Mouse (Mus musculus): ENCODE data around the gene Fnbp1l. TPM values are rescaled to one million over a fixed set of nuclear protein-coding genes. Genes with fewer than 3 reads are reported as not detected.
A peak's percentile ranks its signal among the peaks of the same experiment; 100 is the strongest.

Gene Fnbp1l
- total RNA-seq, 2 experiments from 2014 or later = 8.3 to 14.1 TPM

GRCm38 (mm10) chr3:122611761-122612160 lies 7.8 kb downstream of the Fnbp1l start:
- no peak for ATAC-seq (replicated peaks; ENCODE audit: low FRiP score, low TSS enrichment, poor library complexity, severe bottlenecking)

GRCm38 (mm10) chr3:122606105-122606801 lies 13.3 kb downstream of the Fnbp1l start:
- ATAC-seq (replicated peaks; ENCODE audit: low FRiP score, low TSS enrichment, poor library complexity, severe bottlenecking) = peak; percentile 98

GRCm38 (mm10) chr3:122603229-122603628 lies 16.3 kb downstream of the Fnbp1l start:
- no peak for ATAC-seq (replicated peaks; ENCODE audit: low FRiP score, low TSS enrichment, poor library complexity, severe bottlenecking)

- no peak for ATAC-seq (replicated peaks; ENCODE audit: low FRiP score, low TSS enrichment, poor library complexity, severe bottlenecking)
These were observed 17.1 kb downstream of the Fnbp1l start for GRCm38 (mm10) chr3:122602370-122602769.

- ATAC-seq (replicated peaks; ENCODE audit: low FRiP score, low TSS enrichment, poor library complexity, severe bottlenecking) = no peak
These were observed 20.2 kb downstream of the Fnbp1l start for GRCm38 (mm10) chr3:122599291-122599690.

- no peak for ATAC-seq (replicated peaks; ENCODE audit: low FRiP score, low TSS enrichment, poor library complexity, severe bottlenecking)
These were observed 28.7 kb downstream of the Fnbp1l start for GRCm38 (mm10) chr3:122590804-122591203.

GRCm38 (mm10) chr3:122590346-122590745 lies 29.2 kb downstream of the Fnbp1l start:
- ATAC-seq (replicated peaks; ENCODE audit: low FRiP score, low TSS enrichment, poor library complexity, severe bottlenecking) = no peak

GRCm38 (mm10) chr3:122586918-122587641 lies 32.4 kb downstream of the Fnbp1l start:
- ATAC-seq (replicated peaks; ENCODE audit: low FRiP score, low TSS enrichment, poor library complexity, severe bottlenecking) = no peak

GRCm38 (mm10) chr3:122577360-122577759 lies 42.2 kb downstream of the Fnbp1l start:
- no peak for ATAC-seq (replicated peaks; ENCODE audit: low FRiP score, low TSS enrichment, poor library complexity, severe bottlenecking)

- ATAC-seq (replicated peaks; ENCODE audit: low FRiP score, low TSS enrichment, poor library complexity, severe bottlenecking) = no peak
These were observed 44.6 kb downstream of the Fnbp1l start for GRCm38 (mm10) chr3:122574921-122575320.

GRCm38 (mm10) chr3:122573426-122574286 lies 45.9 kb downstream of the Fnbp1l start:
- no peak for ATAC-seq (replicated peaks; ENCODE audit: low FRiP score, low TSS enrichment, poor library complexity, severe bottlenecking)

- ATAC-seq (replicated peaks; ENCODE audit: low FRiP score, low TSS enrichment, poor library complexity, severe bottlenecking) = no peak; the same call in 1 of the 2 replicates
These were observed 53.0 kb downstream of the Fnbp1l start for GRCm38 (mm10) chr3:122566549-122566948.

GRCm38 (mm10) chr3:122566112-122566511 lies 53.4 kb downstream of the Fnbp1l start:
- no peak for ATAC-seq (replicated peaks; ENCODE audit: low FRiP score, low TSS enrichment, poor library complexity, severe bottlenecking)

GRCm38 (mm10) chr3:122565285-122565684 lies 54.2 kb downstream of the Fnbp1l start:
- 0 out of 2 replicates have a peak, but pooled peaks have one; percentile 44 for ATAC-seq (replicated peaks; ENCODE audit: low FRiP score, low TSS enrichment, poor library complexity, severe bottlenecking)

GRCm38 (mm10) chr3:122557766-122558165 lies 61.7 kb downstream of the Fnbp1l start:
- ATAC-seq (replicated peaks; ENCODE audit: low FRiP score, low TSS enrichment, poor library complexity, severe bottlenecking) = no peak

GRCm38 (mm10) chr3:122551174-122551573 lies 68.3 kb downstream of the Fnbp1l start:
- no peak for ATAC-seq (replicated peaks; ENCODE audit: low FRiP score, low TSS enrichment, poor library complexity, severe bottlenecking)

- peak; percentile 97 for ATAC-seq (replicated peaks; ENCODE audit: low FRiP score, low TSS enrichment, poor library complexity, severe bottlenecking)
These were observed 72.0 kb downstream of the Fnbp1l start for GRCm38 (mm10) chr3:122547469-122547868.

- ATAC-seq (replicated peaks; ENCODE audit: low FRiP score, low TSS enrichment, poor library complexity, severe bottlenecking) = no peak
These were observed 74.2 kb downstream of the Fnbp1l start for GRCm38 (mm10) chr3:122545346-122545745.

GRCm38 (mm10) chr3:122540918-122541317 lies 78.6 kb downstream of the Fnbp1l start:
- ATAC-seq (replicated peaks; ENCODE audit: low FRiP score, low TSS enrichment, poor library complexity, severe bottlenecking) = no peak

Data from megakaryocyte-erythroid progenitor cell, adult 5-6 weeks (primary cell).